Mouse (Mus musculus) heart, embryonic 15.5 days (tissue): ENCODE data around the gene Msi2. TPM values are rescaled to one million over a fixed set of nuclear protein-coding genes. Genes with fewer than 3 reads are reported as not detected.
A peak's percentile ranks its signal among the peaks of the same experiment; 100 is the strongest.

Experiments used
- ATAC-seq: fragments of 200-750 bp; cut with Nextera tagmentation; replicated peaks from 2 replicates; pipeline ENCODE4 v1.8.0; 2017; ENCODE audit warnings: low read depth, moderate TSS enrichment; ENCODE audit not compliant: insufficient number of reproducible peaks, insufficient read depth, low FRiP score
- H3K27ac ChIP-seq: fragments of 300-500 bp; sonication (generic); 2 replicates; pipeline ENCODE4 v1.5.1; 2015; ENCODE audit warnings: mild to moderate bottlenecking, inconsistent platforms
- H3K27me3 ChIP-seq: fragments of 300-500 bp; sonication (generic); 2 replicates; pipeline ENCODE4 v1.6.1; 2015; ENCODE audit warnings: inconsistent platforms
- H3K36me3 ChIP-seq: fragments of 300-500 bp; sonication (generic); 2 replicates; pipeline ENCODE4 v1.6.1; 2015; ENCODE audit warnings: mild to moderate bottlenecking, inconsistent platforms
- H3K4me1 ChIP-seq: fragments of 300-500 bp; sonication (generic); replicated peaks from 2 replicates; pipeline ENCODE4 v1.6.1; 2015; ENCODE audit warnings: inconsistent platforms
- H3K4me2 ChIP-seq: fragments of 300-500 bp; sonication (generic); 2 replicates; pipeline ENCODE4 v1.6.1; 2015; ENCODE audit warnings: inconsistent platforms, mild to moderate bottlenecking, moderate library complexity
- H3K4me3 ChIP-seq: fragments of 300-500 bp; sonication (generic); 2 replicates; pipeline ENCODE4 v1.5.1; 2015; ENCODE audit warnings: mild to moderate bottlenecking, inconsistent platforms
- H3K9ac ChIP-seq: fragments of 300-500 bp; sonication (generic); 2 replicates; pipeline ENCODE4 v1.6.1; 2015; ENCODE audit warnings: mild to moderate bottlenecking, inconsistent platforms
- H3K9me3 ChIP-seq: fragments of 300-500 bp; sonication (generic); replicated peaks from 2 replicates; pipeline ENCODE4 v1.6.1; 2016; ENCODE audit warnings: inconsistent platforms
- WGBS: fragments of 180-500 bp; shearing (Covaris S2); methylation state at CpG from one replicate; pipeline ENCODE4 v1.1.7; 2015; ENCODE audit warnings: mixed read lengths; 5-methylcytosine and 5-hydroxymethylcytosine counted together
- polyA plus RNA-seq: library from polyadenylated mRNA; unstranded; fragments of >200 nt; fragmentation: Nextera tagmentation; extraction: Ambion mirVana; gene quantifications from 2 replicates; pipeline ENCODE4 v1.2.1, GENCODE M21; 2015

Msi2 gene
- polyA plus RNA-seq, 1 experiment from 2014 or later = 19.6 TPM

GRCm38 (mm10) chr11:88707228-88707775 lies 11.0 kb downstream of the Msi2 start:
- Histone ChIP-seq H3K4me3 (no peak overlapping the region), H3K4me2 (no peak overlapping the region), H3K9me3 (no peaks in the 10 kb centered on the region), H3K9ac (no peak overlapping the region), H3K27me3 (no peaks in the 10 kb centered on the region), H3K4me1 (peaks cover 32% of the 10 kb centered on the region), H3K36me3 (peaks cover 31% of the 10 kb centered on the region), H3K27ac (no peak overlapping the region)
- ATAC-seq = no peak
- 74% methylated on average over 11 of the region's 11 CpGs for WGBS

GRCm38 (mm10) chr11:88704688-88705087 lies 13.6 kb downstream of the Msi2 start:
- H3K36me3 ChIP-seq = peaks cover 34% of the 10 kb centered on the region
- 75% methylated on average over 10 of the region's 10 CpGs for WGBS

GRCm38 (mm10) chr11:88703220-88703619 lies 15.1 kb downstream of the Msi2 start:
- Histone ChIP-seq H3K4me3 (no peak overlapping the region), H3K9ac (no peak overlapping the region), H3K36me3 (peaks cover 35% of the 10 kb centered on the region), H3K27me3 (no peaks in the 10 kb centered on the region), H3K9me3 (no peaks in the 10 kb centered on the region), H3K4me2 (no peak overlapping the region), H3K4me1 (peaks cover 30% of the 10 kb centered on the region), H3K27ac (peak overlapping the region; percentile 43; the same call in 1 of the 2 replicates)
- ATAC-seq = no peak
- 13% methylated on average over 4 of the region's 4 CpGs for WGBS

More at GRCm38 (mm10) chr11:88704688-88705087, 13.6 kb downstream of the Msi2 start:
- Histone ChIP-seq H3K27ac (no peak overlapping the region), H3K4me2 (no peak overlapping the region), H3K4me1 (peaks cover 30% of the 10 kb centered on the region), H3K4me3 (no peak overlapping the region), H3K9me3 (no peaks in the 10 kb centered on the region), H3K9ac (no peak overlapping the region), H3K27me3 (no peaks in the 10 kb centered on the region)
- ATAC-seq = no peak

- WGBS = 62% methylated on average over 6 of the region's 6 CpGs
- H3K36me3 ChIP-seq = peaks cover 35% of the 10 kb centered on the region
- H3K9me3 ChIP-seq = no peaks in the 10 kb centered on the region
- no peak overlapping the region for H3K9ac ChIP-seq
- H3K27ac ChIP-seq = no peak overlapping the region
- H3K4me3 ChIP-seq = no peak overlapping the region
- no peak overlapping the region for H3K4me2 ChIP-seq
- H3K27me3 ChIP-seq = no peaks in the 10 kb centered on the region
- H3K4me1 ChIP-seq = peaks cover 30% of the 10 kb centered on the region
- ATAC-seq = no peak
These were observed 16.2 kb downstream of the Msi2 start for GRCm38 (mm10) chr11:88701976-88702659.

GRCm38 (mm10) chr11:88701020-88701419 lies 17.3 kb downstream of the Msi2 start:
- H3K27ac ChIP-seq = no peak overlapping the region
- H3K4me1 ChIP-seq = peaks cover 37% of the 10 kb centered on the region
- H3K27me3 ChIP-seq = no peaks in the 10 kb centered on the region
- WGBS = 85% methylated on average over 6 of the region's 6 CpGs
- H3K4me3 ChIP-seq = no peak overlapping the region
- H3K36me3 ChIP-seq = peaks cover 34% of the 10 kb centered on the region
- H3K9ac ChIP-seq = no peak overlapping the region
- H3K9me3 ChIP-seq = no peaks in the 10 kb centered on the region
- no peak for ATAC-seq
- H3K4me2 ChIP-seq = no peak overlapping the region

- no peak overlapping the region for H3K4me2 ChIP-seq
- H3K9ac ChIP-seq = no peak overlapping the region
- H3K4me3 ChIP-seq = no peak overlapping the region
- WGBS = 82% methylated on average over 15 of the region's 15 CpGs
- peaks cover 43% of the 10 kb centered on the region for H3K4me1 ChIP-seq
- peaks cover 30% of the 10 kb centered on the region for H3K36me3 ChIP-seq
- no peak overlapping the region for H3K27ac ChIP-seq
- ATAC-seq = no peak
- H3K27me3 ChIP-seq = no peaks in the 10 kb centered on the region
- no peaks in the 10 kb centered on the region for H3K9me3 ChIP-seq
These were observed 18.1 kb downstream of the Msi2 start for GRCm38 (mm10) chr11:88700202-88700711.

- Histone ChIP-seq H3K4me2 (peak overlapping the region; percentile 24; the same call in 1 of the 2 replicates), H3K27me3 (no peaks in the 10 kb centered on the region), H3K4me1 (peaks cover 68% of the 10 kb centered on the region), H3K9me3 (no peaks in the 10 kb centered on the region), H3K4me3 (no peak overlapping the region), H3K27ac (peak overlapping the region; percentile 64; the same call in 1 of the 2 replicates), H3K36me3 (0 out of 2 replicates have a peak, but pooled peaks cover 5% of the 10 kb centered on the region), H3K9ac (no peak overlapping the region; the same call in 1 of the 2 replicates)
- no peak for ATAC-seq
- 49% methylated on average over 20 of the region's 20 CpGs for WGBS
These were observed 24.1 kb downstream of the Msi2 start for GRCm38 (mm10) chr11:88693905-88694893.

GRCm38 (mm10) chr11:88693002-88693769 lies 25.1 kb downstream of the Msi2 start:
- peak overlapping the region; percentile 34 for H3K9ac ChIP-seq
- H3K36me3 ChIP-seq = 0 out of 2 replicates have a peak, but pooled peaks cover 9% of the 10 kb centered on the region
- no peak overlapping the region for H3K4me3 ChIP-seq
- 47% methylated on average over 13 of the region's 13 CpGs for WGBS
- H3K27me3 ChIP-seq = no peaks in the 10 kb centered on the region
- ATAC-seq = no peak
- no peaks in the 10 kb centered on the region for H3K9me3 ChIP-seq
- H3K27ac ChIP-seq = peak overlapping the region; percentile 64
- peaks cover 75% of the 10 kb centered on the region for H3K4me1 ChIP-seq
- H3K4me2 ChIP-seq = peak overlapping the region; percentile 24; the same call in 1 of the 2 replicates

GRCm38 (mm10) chr11:88692374-88692773 lies 25.9 kb downstream of the Msi2 start:
- H3K4me2 ChIP-seq = no peak overlapping the region
- 0 out of 2 replicates have a peak, but pooled peaks cover 9% of the 10 kb centered on the region for H3K36me3 ChIP-seq
- peaks cover 80% of the 10 kb centered on the region for H3K4me1 ChIP-seq
- 20% methylated on average over 9 of the region's 10 CpGs for WGBS
- ATAC-seq = peak; percentile 72
- no peaks in the 10 kb centered on the region for H3K27me3 ChIP-seq
- no peak overlapping the region for H3K9ac ChIP-seq
- peak overlapping the region; percentile 80 for H3K27ac ChIP-seq
- no peak overlapping the region for H3K4me3 ChIP-seq
- no peaks in the 10 kb centered on the region for H3K9me3 ChIP-seq

- ATAC-seq = no peak
- H3K9ac ChIP-seq = no peak overlapping the region
- H3K27ac ChIP-seq = peak overlapping the region; percentile 80
- no peak overlapping the region for H3K4me3 ChIP-seq
- peaks cover 5% of the 10 kb centered on the region; the same call in 1 of the 2 replicates for H3K36me3 ChIP-seq
- H3K4me2 ChIP-seq = peak overlapping the region; percentile 6; the same call in 1 of the 2 replicates
- H3K4me1 ChIP-seq = peaks cover 82% of the 10 kb centered on the region
- WGBS = 15% methylated on average over 12 of the region's 12 CpGs
- H3K27me3 ChIP-seq = no peaks in the 10 kb centered on the region
- no peaks in the 10 kb centered on the region for H3K9me3 ChIP-seq
These were observed 27.6 kb downstream of the Msi2 start for GRCm38 (mm10) chr11:88690556-88691287.
